Mouse (Mus musculus): Measurements from ENCODE around the gene Gpr87. TPM values are rescaled to one million over a fixed set of nuclear protein-coding genes. Genes with fewer than 3 reads are reported as not detected.
"Not testable (repeated sequence)": the region's sequence is repeated elsewhere in the genome, so short reads cannot be mapped to it uniquely, and the experiment has no call there.

Gpr87 gene
- total RNA-seq, 4 experiments from 2014 or later, result not detected

DNA sequence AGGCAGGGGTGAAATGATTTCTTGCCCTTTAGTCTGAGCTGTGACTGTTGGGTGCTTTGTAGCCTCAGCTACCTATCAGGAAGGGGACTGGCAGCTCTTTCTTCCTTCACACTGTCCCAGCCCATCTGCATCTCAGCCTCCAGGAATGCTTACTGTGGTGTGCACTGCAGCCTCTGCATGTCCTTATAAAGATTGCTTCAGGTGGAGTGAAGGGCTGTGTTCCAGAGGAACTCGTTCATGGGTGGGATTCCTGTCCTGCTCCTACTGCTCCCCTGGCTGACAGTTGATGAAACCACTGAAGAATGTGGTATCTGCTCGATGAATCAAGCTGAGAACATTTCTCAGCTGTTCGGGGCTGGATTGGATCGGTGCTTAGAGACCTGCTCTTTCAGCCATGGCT lies 7.6 kb downstream of the Gpr87 start:
- no peak for DNase-seq (ENCODE audit: low spot score in 2 of 2)

GRCm38 (mm10) chr3:59185662-59186061 lies 9.2 kb downstream of the Gpr87 start:
- DNase-seq (ENCODE audit: low spot score in 2 of 2), result no peak

GRCm38 (mm10) chr3:59182129-59182528 lies 12.8 kb downstream of the Gpr87 start:
- DNase-seq (ENCODE audit: low spot score in 2 of 2), result no peak

DNA sequence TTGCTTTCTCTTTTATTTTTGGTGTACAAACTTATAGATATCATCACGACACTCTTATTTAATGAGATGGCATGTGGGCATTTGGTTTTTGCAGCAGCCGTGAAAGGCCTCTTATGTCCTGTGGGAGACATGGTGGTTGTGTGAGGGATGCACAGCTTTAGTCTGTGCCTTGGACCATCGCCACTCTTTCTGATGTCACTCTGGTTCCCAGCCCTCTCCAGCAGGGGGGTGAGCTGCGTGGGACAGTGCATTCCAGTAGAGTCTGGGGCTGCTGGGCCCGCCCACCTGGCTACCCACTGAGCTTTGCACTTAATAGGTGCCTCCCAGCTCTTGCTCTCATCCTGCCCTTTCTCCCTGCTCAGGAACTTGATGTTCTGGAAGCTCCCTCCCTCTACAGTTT lies 13.8 kb downstream of the Gpr87 start:
- DNase-seq (ENCODE audit: low spot score in 2 of 2), result no peak

DNA sequence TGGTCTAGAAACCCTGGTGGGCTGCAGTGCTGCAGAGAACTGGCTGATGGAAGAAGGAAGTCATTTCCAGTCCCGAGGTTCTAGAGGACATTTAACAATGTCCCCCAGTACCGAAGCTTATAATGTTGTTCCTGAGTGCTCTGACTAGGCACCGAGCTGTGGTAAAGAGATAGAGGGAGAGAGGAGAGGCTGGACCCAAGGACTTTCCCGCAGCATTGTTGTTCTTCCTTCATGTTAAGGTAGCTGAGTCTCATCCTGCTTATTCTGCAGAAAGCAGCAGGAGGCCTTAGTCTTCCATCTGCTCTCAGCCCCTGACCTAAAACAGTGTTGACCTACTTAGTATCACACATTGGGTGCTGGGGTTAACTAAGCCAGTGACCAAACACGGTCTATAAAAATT lies 18.0 kb downstream of the Gpr87 start:
- DNase-seq (ENCODE audit: low spot score in 2 of 2), result no peak

- DNase-seq (ENCODE audit: low spot score in 2 of 2), result no peak
These were observed 19.7 kb downstream of the Gpr87 start for GRCm38 (mm10) chr3:59175234-59175633.

GRCm38 (mm10) chr3:59174426-59175154 lies 20.3 kb downstream of the Gpr87 start:
- no peak for DNase-seq (ENCODE audit: low spot score in 2 of 2)

DNA sequence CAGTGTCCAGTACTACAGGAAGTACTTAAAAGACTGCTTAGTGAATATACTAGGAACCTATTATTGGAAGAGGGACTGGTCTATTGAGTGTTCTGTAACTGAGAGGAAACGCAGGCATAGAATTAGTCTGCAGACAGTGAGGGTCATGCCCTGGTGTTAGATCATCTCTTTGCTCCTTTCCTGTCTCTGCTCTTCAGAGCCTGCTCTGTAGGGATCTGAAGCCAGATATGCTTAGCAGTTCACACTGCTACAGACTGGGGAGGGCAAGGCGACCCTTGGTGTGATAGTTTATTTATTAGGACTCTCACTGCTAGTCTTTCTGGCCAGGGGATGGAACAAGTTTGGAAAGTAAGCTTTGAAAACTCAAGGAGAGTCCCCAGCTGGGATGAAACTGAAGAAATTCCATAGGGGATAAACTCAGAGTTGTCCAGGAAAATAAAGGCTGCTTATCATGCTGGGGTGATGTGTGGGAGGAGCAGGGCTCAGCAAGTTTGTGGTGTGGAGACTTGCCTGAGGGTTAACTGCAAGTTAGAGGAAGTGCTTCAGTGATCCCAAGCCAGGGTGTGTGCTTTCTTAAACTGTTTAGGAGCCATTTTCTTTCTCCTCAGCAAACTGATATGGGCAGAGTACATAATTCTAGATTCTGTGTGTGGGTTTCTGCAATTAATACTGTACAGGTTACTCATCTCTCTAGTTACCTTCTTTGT lies 24.8 kb downstream of the Gpr87 start:
- no peak for DNase-seq (ENCODE audit: low spot score in 2 of 2)

DNA sequence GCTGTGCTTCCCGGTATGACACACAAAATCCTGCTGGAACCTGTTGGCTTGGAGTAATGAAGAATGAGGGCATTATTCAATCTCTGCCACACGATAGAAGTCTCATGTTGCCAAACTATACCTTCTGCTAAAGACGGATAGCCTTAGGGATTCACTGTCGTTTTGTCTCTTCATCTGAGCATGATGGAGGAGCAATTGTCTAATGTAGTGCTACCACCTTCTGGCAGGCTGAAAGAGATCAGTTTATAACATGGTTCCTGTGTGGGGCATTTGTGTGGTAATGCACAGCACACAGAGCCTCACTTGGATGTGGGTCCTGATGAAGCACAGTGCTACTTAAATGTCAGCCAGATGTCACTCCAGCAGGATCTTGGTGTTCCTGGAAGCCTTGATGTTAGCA lies 25.7 kb downstream of the Gpr87 start:
- no peak for DNase-seq (ENCODE audit: low spot score in 2 of 2)

DNA sequence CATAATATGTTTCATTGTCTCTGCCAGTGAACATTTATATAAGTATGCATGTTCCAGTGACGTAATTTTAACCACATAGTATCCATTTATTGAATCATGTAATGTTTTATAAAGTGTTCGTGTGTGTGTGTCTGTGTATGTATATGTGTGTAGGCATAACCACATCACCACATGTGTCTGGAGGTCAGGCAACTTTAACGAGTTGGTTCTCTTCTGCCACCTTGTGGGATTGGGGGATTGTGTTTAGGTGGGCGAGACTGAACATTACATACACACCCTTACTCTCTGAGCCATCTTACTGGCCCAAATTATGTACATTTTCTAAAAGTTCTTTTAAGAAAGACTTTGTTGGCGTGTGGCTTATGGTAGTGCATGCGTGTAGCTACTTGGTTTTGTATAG lies 26.4 kb downstream of the Gpr87 start:
- DNase-seq (ENCODE audit: low spot score in 2 of 2), result no peak

DNA sequence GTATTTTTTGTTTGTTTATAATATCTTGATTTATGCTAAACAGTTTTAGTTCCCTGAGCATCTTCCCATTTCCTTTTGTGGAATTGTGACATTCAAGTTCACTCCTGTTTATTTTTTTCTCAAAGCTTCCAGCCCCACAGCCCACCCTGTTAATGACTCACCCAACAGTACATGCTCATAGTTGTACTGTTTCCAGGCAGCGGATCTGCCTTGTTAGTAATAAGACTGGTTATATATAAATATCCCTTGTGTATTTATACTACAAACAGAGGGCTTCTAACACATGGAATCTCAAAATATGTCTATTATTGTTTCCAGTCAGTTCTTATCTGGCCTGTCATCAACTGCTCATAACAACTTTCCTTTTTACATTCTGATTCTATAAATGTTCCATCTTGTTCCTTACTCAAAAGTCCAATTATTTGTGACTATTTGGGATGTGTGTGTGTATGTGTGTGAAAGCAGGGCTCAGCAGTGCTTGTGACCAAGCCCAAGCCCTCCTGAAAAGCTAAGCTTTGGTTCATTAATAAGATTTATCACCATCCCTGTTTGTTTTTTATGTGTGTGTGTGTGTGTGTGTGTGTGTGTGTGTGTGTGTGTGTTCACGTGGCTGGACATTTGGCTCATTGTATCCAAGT lies 27.4 kb downstream of the Gpr87 start:
- peak in 1 of 2 experiments; percentile 26 for DNase-seq (ENCODE audit: low spot score in 2 of 2)

DNA sequence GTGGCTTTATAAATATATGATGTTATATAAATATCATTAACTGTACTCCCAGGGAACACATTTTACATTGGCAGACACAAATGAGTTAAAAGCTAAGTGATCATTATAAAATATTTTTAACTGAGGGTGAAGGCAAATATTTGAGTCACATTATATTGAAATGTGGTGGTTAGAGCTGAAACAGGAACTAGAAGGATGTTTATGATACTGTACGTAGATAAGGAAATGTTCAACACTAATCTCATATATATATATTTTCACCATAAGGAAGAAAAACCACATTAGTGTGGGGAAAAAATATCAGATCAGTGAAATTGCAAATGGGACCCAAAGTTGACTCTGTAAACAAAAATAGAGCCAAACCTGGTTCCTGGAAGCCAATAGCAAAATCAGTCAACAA lies 34.4 kb downstream of the Gpr87 start:
- DNase-seq (ENCODE audit: low spot score in 2 of 2), result no peak

DNA sequence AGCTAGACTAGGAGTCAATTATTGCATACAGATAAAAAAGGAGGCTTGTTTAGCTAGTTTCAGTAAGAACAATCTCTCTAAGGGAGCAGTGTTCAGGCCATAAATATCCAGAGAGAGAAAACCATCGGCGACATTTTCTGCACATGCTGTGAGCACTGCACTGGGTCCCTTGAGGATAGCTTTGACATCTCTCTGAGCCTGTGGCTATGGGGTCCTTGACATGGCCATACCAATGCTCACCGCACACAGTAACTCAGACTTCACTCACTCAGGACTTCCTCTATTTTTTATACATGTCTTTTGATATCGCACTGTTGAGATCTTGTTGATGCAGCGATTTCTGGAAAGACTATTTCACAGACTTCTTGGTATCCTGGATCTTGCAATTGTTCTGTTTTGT lies 37.9 kb downstream of the Gpr87 start:
- no peak for DNase-seq (ENCODE audit: low spot score in 2 of 2)

DNA sequence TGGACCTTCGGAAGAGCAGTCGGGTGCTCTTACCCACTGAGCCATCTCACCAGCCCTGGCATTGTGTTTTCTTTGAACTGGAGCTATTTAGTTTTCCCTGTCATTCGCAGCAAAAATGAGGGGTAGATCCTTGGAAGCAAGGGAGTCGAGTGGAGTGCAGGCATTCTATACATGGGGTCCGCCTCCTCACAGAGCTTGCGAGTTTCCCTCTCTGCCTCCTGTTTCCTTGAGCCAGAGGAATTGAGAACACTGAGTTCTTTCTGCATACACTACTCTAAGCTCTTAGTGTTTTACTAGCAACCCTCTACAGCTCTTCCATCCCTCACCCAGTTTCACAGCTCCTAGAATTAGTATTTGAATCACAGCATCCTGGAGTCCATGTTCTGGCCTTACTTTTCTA lies 39.5 kb downstream of the Gpr87 start:
- DNase-seq (ENCODE audit: low spot score in 2 of 2), result no peak

GRCm38 (mm10) chr3:59154888-59155287 lies 40.0 kb downstream of the Gpr87 start:
- DNase-seq (ENCODE audit: low spot score in 2 of 2), result no peak

DNA sequence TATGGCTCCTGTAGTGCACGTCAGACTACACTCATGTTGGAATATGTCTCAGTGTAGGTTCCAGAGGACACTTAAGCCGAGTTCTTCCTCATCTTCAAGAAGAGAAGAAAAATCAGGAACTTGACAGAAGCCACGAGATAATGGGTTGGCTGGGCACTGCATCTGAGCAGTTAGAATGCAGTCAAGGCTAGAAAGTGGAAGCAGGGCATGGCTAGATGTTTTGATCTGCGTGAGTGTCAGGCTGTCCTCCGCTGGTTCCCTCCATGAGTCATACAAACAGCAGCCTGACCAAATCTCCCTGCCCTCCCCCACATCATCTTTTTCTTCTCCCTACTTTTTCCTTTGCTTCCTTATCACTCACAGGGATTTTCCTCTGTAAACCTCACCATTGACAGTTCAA lies 41.5 kb downstream of the Gpr87 start, which contains the start of gene P2ry14:
TSS of gene P2ry14 (minus strand) at position 195 of the 400 bp plus-strand sequence.
- no peak for DNase-seq (ENCODE audit: low spot score in 2 of 2)

DNA sequence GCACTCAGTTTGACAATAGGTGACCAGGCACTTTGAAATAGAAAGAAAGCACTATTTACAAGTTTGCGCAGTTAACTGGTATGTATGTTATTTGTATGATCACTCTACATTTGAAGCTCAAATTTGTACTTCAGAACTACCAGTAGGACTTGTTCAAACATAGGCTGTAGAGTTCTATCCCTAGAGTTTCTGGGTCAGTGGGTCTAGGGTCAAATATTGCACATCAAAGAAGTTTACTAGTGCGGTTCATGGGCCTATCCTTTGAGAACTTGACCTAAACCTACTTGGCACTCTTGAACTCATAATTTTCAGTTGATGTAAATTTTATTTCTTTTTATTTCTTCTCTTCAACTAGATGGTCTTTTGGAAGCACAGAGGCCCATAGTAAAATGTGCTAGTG lies 44.3 kb downstream of the Gpr87 start:
- DNase-seq (ENCODE audit: low spot score in 2 of 2), result no peak

GRCm38 (mm10) chr3:59149646-59150045 lies 45.3 kb downstream of the Gpr87 start:
- no peak for DNase-seq (ENCODE audit: low spot score in 2 of 2)

GRCm38 (mm10) chr3:59145194-59145593 lies 49.7 kb downstream of the Gpr87 start:
- no peak for DNase-seq (ENCODE audit: low spot score in 2 of 2)

GRCm38 (mm10) chr3:59141507-59142305 lies 53.2 kb downstream of the Gpr87 start:
- no peak for DNase-seq (ENCODE audit: low spot score in 2 of 2)

GRCm38 (mm10) chr3:59140941-59141340 lies 54.0 kb downstream of the Gpr87 start:
- DNase-seq (ENCODE audit: low spot score in 2 of 2), result not testable (repeated sequence)

DNA sequence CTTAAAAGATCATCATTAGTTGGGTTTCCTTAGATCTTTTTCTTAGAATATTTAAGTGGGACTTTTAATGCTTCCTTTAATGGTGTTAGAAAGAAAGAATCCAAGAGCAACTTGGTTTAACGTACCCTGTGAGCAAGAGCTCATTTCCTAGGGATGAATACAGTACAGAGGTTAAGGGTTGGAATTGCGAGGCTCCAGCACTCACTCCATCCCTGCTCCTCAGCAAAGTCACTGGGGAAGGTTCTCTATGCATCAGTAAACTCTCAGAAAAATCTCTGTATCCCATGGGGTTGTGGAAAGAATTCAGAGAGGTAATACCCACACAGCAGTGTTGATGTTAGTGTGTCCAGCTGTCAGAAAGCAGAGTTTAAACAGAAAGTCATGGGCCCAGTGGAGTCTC lies 54.8 kb downstream of the Gpr87 start:
- DNase-seq (ENCODE audit: low spot score in 2 of 2), result no peak

All from left cerebral cortex, adult 8-10 months (tissue).